Mouse (Mus musculus) limb, embryonic 14.5 days (tissue): ENCODE results near the gene Accsl. TPM values are rescaled to one million over a fixed set of nuclear protein-coding genes. Genes with fewer than 3 reads are reported as not detected.

Experiments
- ATAC-seq: fragments of 200-750 bp; cut with Nextera tagmentation; 2 replicates; pipeline ENCODE4 v1.8.0; 2017; ENCODE audit warnings: low read depth, moderate number of reproducible peaks, moderate TSS enrichment; ENCODE audit not compliant: low FRiP score
- DNase-seq: peaks from one replicate; pipeline ENCODE4 v3.0.0-alpha.2; 2015; ENCODE audit warnings: low spot score
- H3K27ac ChIP-seq: fragments of 300-500 bp; sonication (generic); replicated peaks from 2 replicates; pipeline ENCODE4 v1.5.1; 2014; ENCODE audit warnings: low read depth, mild to moderate bottlenecking, low read length, moderate library complexity, mixed read lengths
- H3K27me3 ChIP-seq: fragments of 300-500 bp; sonication (generic); 2 replicates; pipeline ENCODE4 v1.6.1; 2014; ENCODE audit warnings: low read length, mixed read lengths; ENCODE audit not compliant: control insufficient read depth, insufficient read depth
- H3K36me3 ChIP-seq: fragments of 300-500 bp; sonication (generic); 2 replicates; pipeline ENCODE4 v1.6.1; 2014; ENCODE audit warnings: mild to moderate bottlenecking, low read length, moderate library complexity, mixed read lengths; ENCODE audit not compliant: control insufficient read depth, insufficient read depth
- H3K4me1 ChIP-seq: fragments of 300-500 bp; sonication (generic); 2 replicates; pipeline ENCODE4 v1.6.1; 2014; ENCODE audit warnings: antibody characterized with exemption, low read length, mixed read lengths; ENCODE audit not compliant: control insufficient read depth, insufficient read depth
- H3K4me2 ChIP-seq: fragments of 300-500 bp; sonication (generic); replicated peaks from 2 replicates; pipeline ENCODE4 v1.6.1; 2014; ENCODE audit warnings: low read depth, mild to moderate bottlenecking, low read length, moderate library complexity; ENCODE audit not compliant: severe bottlenecking
- H3K4me3 ChIP-seq: fragments of 300-500 bp; sonication (generic); replicated peaks from 2 replicates; pipeline ENCODE4 v1.5.1; 2014; ENCODE audit warnings: low read length
- H3K9ac ChIP-seq: fragments of 300-500 bp; sonication (generic); 2 replicates; pipeline ENCODE4 v1.6.1; 2014; ENCODE audit warnings: mild to moderate bottlenecking, low read depth, low read length, moderate library complexity; ENCODE audit not compliant: severe bottlenecking
- H3K9me3 ChIP-seq: fragments of 300-500 bp; sonication (generic); 2 replicates; pipeline ENCODE4 v1.6.1; 2016; ENCODE audit warnings: low read length; ENCODE audit not compliant: control insufficient read depth
- POLR2A ChIP-seq: fragments of 200-500 bp; IDR thresholded peaks from 2 replicates; pipeline ENCODE4 v1.8.0; 2012; ENCODE audit warnings: inconsistent platforms, mild to moderate bottlenecking, moderate library complexity, borderline replicate concordance; ENCODE audit not compliant: insufficient read depth, insufficient read length; ENCODE audit errors: extremely low read depth
- WGBS: fragments of 180-500 bp; shearing (Covaris S2); extraction: QIAGEN DNeasy Blood & Tissue Kit; methylation state at CpG from one replicate; pipeline ENCODE4 v1.1.7; 2014; 5-methylcytosine and 5-hydroxymethylcytosine counted together
- polyA plus RNA-seq, 2 experiments: library from polyadenylated mRNA; depleted of rRNA in 1 of 2; stranded (reverse) in 1 of 2; unstranded in 1 of 2; fragments of >200 nt; fragmentation: Nextera tagmentation in 1 of 2; extraction: Ambion mirVana in 1 of 2; gene quantifications; 2 replicates each; pipeline versions ENCODE4 v1.2.1 to v1.2.3; 2012 to 2014

Accsl gene
- polyA plus RNA-seq, 2 experiments: 0.15 TPM; not detected in 1

DNA sequence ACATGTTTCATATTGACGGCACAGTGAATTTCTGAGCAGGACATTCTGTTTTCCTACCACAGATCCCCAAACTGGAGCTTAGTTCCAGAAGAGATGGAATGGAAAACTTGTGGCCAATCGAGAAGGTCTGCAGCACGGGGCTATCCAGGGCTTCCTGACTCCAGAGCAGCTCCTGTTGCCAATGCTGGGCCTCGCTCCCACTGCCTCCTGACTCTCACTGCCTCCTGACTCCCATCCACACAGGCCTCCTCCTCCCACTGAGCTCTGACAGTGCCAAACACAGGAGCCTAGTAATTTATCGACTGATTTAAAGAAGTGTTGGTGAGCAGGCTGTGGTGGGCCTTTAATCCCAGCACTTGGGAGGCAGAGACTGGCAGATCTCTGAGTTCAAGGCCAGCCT, 60.9 kb downstream of the Accsl start:
- Histone ChIP-seq H3K36me3 (peaks cover 94% of the 10 kb centered on the region), H3K27ac (no peak overlapping the region), H3K4me2 (no peak overlapping the region), H3K9me3 (no peaks in the 10 kb centered on the region), H3K27me3 (no peaks in the 10 kb centered on the region), H3K4me1 (no peaks in the 10 kb centered on the region), H3K4me3 (no peak overlapping the region), H3K9ac (no peak overlapping the region)
- WGBS: 82% methylated on average over 5 of the region's 5 CpGs
- DNase-seq (no peak), ATAC-seq (no peak)
- TF ChIP-seq POLR2A: no peak

- Histone ChIP-seq H3K9ac (no peak overlapping the region), H3K27ac (no peak overlapping the region), H3K4me1 (no peaks in the 10 kb centered on the region), H3K4me2 (no peak overlapping the region), H3K27me3 (no peaks in the 10 kb centered on the region), H3K4me3 (no peak overlapping the region), H3K36me3 (peaks cover 93% of the 10 kb centered on the region), H3K9me3 (no peaks in the 10 kb centered on the region)
- TF ChIP-seq POLR2A: no peak
- no peak for ATAC-seq
- DNase-seq: no peak
- WGBS: 67% methylated on average over 8 of the region's 8 CpGs
These were observed 61.5 kb downstream of the Accsl start for GRCm38 (mm10) chr2:93807440-93807839.

GRCm38 (mm10) chr2:93806487-93807201, 62.3 kb downstream of the Accsl start:
- Histone ChIP-seq H3K4me3 (no peak overlapping the region), H3K4me1 (no peaks in the 10 kb centered on the region), H3K27ac (no peak overlapping the region), H3K27me3 (no peaks in the 10 kb centered on the region), H3K9me3 (no peaks in the 10 kb centered on the region), H3K9ac (peak overlapping the region; percentile 16; the same call in 1 of the 2 replicates), H3K36me3 (peaks cover 95% of the 10 kb centered on the region), H3K4me2 (no peak overlapping the region)
- DNase-seq (no peak), ATAC-seq (no peak)
- 87% methylated on average over 6 of the region's 6 CpGs for WGBS
- no peak for TF ChIP-seq POLR2A

- no peak for TF ChIP-seq POLR2A
- no peak overlapping the region for H3K27ac ChIP-seq
- no peaks in the 10 kb centered on the region for H3K9me3 ChIP-seq
- H3K4me2 ChIP-seq: no peak overlapping the region
- no peaks in the 10 kb centered on the region for H3K27me3 ChIP-seq
- H3K36me3 ChIP-seq: peaks cover 93% of the 10 kb centered on the region
- ATAC-seq (no peak), DNase-seq (no peak)
- H3K9ac ChIP-seq: no peak overlapping the region
- 86% methylated on average over 4 of the region's 4 CpGs for WGBS
- H3K4me3 ChIP-seq: no peak overlapping the region
- no peaks in the 10 kb centered on the region for H3K4me1 ChIP-seq
These were observed 63.4 kb downstream of the Accsl start for GRCm38 (mm10) chr2:93805523-93805922.

Other genes starting within 250 kb of the Accsl start
- 5.8 and 6.0 TPM in 2 replicates for gene Alx4, start 226.8 kb downstream of the Accsl start, polyA plus RNA-seq (2012; rRNA removed)
- 2.6 and 3.0 TPM in 2 replicates for gene Alx4, start 226.8 kb downstream of the Accsl start, polyA plus RNA-seq (2014; fragmentation: Nextera tagmentation; extraction: Ambion mirVana)
- gene Ext2, start 46.6 kb downstream of the Accsl start, polyA plus RNA-seq (2012; rRNA removed): 80.7 and 90.5 TPM in 2 replicates
- 115 TPM in 2 replicates for gene Ext2, start 46.6 kb downstream of the Accsl start, polyA plus RNA-seq (2014; fragmentation: Nextera tagmentation; extraction: Ambion mirVana)
- gene Accs, start 19.2 kb downstream of the Accsl start, polyA plus RNA-seq (2012; rRNA removed): 28.6 and 32.3 TPM in 2 replicates
- gene Accs, start 19.2 kb downstream of the Accsl start, polyA plus RNA-seq (2014; fragmentation: Nextera tagmentation; extraction: Ambion mirVana): 8.2 and 8.3 TPM in 2 replicates
- 7.7 and 8.3 TPM in 2 replicates for gene Gm13889, start 88.0 kb upstream of the Accsl start, polyA plus RNA-seq (2012; rRNA removed)
- gene Gm13889, start 88.0 kb upstream of the Accsl start, polyA plus RNA-seq (2014; fragmentation: Nextera tagmentation; extraction: Ambion mirVana): 4.9 and 5.7 TPM in 2 replicates
- gene Gm27027, start 127.2 kb upstream of the Accsl start, polyA plus RNA-seq (2012; rRNA removed): not detected in 2 replicates
- 0.43 TPM in 1 of 2 replicates, not detected in the other for gene Gm27027, start 127.2 kb upstream of the Accsl start, polyA plus RNA-seq (2014; fragmentation: Nextera tagmentation; extraction: Ambion mirVana)
- gene Alkbh3, start 141.7 kb upstream of the Accsl start, polyA plus RNA-seq (2012; rRNA removed): 76.3 and 79.0 TPM in 2 replicates
- gene Alkbh3, start 141.7 kb upstream of the Accsl start, polyA plus RNA-seq (2014; fragmentation: Nextera tagmentation; extraction: Ambion mirVana): 76.2 and 79.8 TPM in 2 replicates